Mouse (Mus musculus): ENCODE measurements around the gene Ttll12.

DNA sequence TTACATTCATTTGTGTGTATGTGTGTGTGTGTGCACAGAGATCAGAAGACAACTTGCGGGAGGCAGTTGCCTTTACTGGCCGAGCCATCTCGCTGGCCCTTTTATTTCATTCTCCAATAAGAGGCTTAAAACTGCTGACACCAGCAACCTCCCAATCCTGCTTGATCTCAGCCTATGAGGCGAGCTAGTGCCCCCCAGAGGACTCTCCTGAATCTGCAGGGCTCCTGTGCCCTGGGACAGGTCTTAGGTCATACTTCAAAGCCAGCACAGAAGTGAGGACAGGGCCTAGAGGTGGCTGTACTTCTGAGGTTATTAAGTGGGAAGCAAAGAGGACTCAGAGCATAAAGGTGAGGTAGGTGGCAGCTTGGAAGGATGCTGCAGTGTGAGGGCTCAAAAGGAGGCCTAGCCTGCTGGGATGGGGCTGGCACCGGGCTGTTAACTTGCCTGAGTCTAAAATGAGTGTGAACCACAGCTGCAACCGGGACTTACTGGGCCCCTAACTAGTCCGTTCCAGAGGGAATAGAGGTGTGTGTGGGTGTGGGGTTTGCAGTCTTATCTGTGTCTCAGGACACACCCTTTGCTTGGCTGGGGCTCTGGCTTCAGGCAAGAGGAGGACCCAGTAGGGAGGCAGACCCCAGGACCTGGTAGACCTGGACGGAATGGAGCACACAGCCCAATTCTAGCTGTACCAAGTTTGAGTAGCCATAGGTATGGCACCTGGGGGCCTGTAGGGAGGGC lies 11.4 kb downstream of the Ttll12 start:
- TF ChIP-seq POLR2A (IDR thresholded peaks at IDR 0.05; ENCODE audit: borderline replicate concordance, extremely low read depth, insufficient read depth, insufficient read length, poor library complexity, severe bottlenecking) (no peak), CTCF (IDR thresholded peaks at IDR 0.05; ENCODE audit: borderline replicate concordance, extremely low read depth, insufficient read depth, insufficient read length) (peak; percentile 43; the same call in 1 of the 2 replicates)
